Mouse (Mus musculus) adrenal gland, adult 10 weeks (tissue): ENCODE data around the gene Cd109. TPM values are rescaled to one million over a fixed set of nuclear protein-coding genes. Genes with fewer than 3 reads are reported as not detected.

ENCODE experiments used
- polyA plus RNA-seq: library from polyadenylated mRNA; stranded (reverse); fragments of 350-450 nt; fragmentation: Illumina TruSeq; extraction: RNeasy Lipid Tissue Mini Kit (QIAGEN cat#74804); gene quantifications from one replicate; pipeline ENCODE4 v1.2.3, GENCODE M21; 2014; ENCODE audit warnings: low read depth, low replicate concordance

Gene Cd109
- polyA plus RNA-seq: 0.82 TPM

DNA sequence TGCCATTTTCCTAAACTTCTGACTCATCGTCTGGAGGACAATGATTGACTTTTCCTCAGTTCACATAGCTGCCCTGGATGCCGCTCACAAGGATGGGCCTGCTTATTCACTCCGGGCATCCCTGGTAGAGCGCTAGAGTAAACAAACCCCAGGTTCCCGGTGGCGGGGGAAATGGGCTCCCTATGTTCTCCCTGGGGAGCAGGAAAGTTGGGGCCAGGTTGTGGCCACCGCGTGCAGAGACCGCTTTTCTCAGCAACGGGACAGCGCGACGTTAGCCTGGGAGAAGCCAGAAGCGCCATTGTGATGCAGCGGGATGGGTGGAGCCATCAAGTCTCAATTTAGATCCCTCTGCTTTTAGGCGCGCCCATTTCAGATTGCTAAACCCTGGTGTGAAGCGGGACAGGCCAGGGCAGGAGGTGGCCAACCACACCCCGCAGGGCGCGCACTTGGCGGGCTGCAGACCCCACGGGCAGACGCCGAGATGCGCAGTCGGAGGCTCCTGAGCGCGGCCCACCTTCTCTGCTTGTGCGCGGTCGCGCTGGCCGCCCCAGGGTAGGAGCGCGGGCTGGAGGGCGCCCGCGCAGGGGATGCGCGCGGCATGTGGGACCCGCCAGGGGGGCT is at the start of gene Cd109:
Cd109 (plus strand) TSS at position 146 of the 621 bp plus-strand sequence.

GRCm38 (mm10) chr9:78587914-78588313 is 27.4 kb upstream of the Cd109 start, which contains the start of gene Slc17a5:
Gene Slc17a5, minus strand, starts transcription at chr9:78588041.

Other genes starting within 250 kb of the Cd109 start
- not detected for gene Dppa5a, start 247.4 kb upstream of the Cd109 start, polyA plus RNA-seq
- gene Ooep, start 236.8 kb upstream of the Cd109 start, polyA plus RNA-seq: 0.29 TPM
- gene Ddx43, start 219.8 kb upstream of the Cd109 start, polyA plus RNA-seq: not detected
- 1.8 TPM for gene Cgas, start 172.3 kb upstream of the Cd109 start, polyA plus RNA-seq
- gene Mto1, start 167.3 kb upstream of the Cd109 start, polyA plus RNA-seq: 34.2 TPM
- not detected for gene Gm17324, start 166.8 kb upstream of the Cd109 start, polyA plus RNA-seq
- 4,290 TPM for gene Eef1a1, start 126.4 kb upstream of the Cd109 start, polyA plus RNA-seq
- gene Slc17a5, start 27.5 kb upstream of the Cd109 start, polyA plus RNA-seq: 22.9 TPM